In genomic region chr4:46028781-46029180, GRCm38 (mm10) we compare ENCODE assay signal across 8 mouse cellular contexts.
"Had no signal": no experiment of that assay in that cellular context is flagged by ENCODE, and none has a peak within 500 bp of the region (broad histone marks: within the 10 kb centered on the region; RNA-seq: fewer than 3 reads in every experiment).

No protein-coding gene starts in this region.

- DNase-seq: thymus, adult 2 months; thymus, postnatal 25 days had no signal

- H3K4me1 ChIP-seq: limb, embryonic 13.5 days; midbrain, embryonic 13.5 days had no signal

- H3K4me2 ChIP-seq: kidney, embryonic 15.5 days; limb, embryonic 13.5 days; liver, embryonic 12.5 days; lung, embryonic 15.5 days; midbrain, embryonic 13.5 days had no signal

- H3K36me3 ChIP-seq: kidney, embryonic 15.5 days; limb, embryonic 13.5 days; liver, embryonic 12.5 days; lung, embryonic 15.5 days had no signal

- H3K27ac ChIP-seq: kidney, embryonic 15.5 days; limb, embryonic 13.5 days; liver, embryonic 12.5 days; lung, embryonic 15.5 days; midbrain, embryonic 13.5 days; stomach, postnatal 0 days had no signal

- H3K4me3 ChIP-seq: kidney, embryonic 15.5 days; limb, embryonic 13.5 days; liver, embryonic 12.5 days; lung, embryonic 15.5 days; midbrain, embryonic 13.5 days had no signal

- H3K27me3 ChIP-seq: kidney, embryonic 15.5 days; lung, embryonic 15.5 days; midbrain, embryonic 13.5 days had no signal

- ATAC-seq: liver, embryonic 12.5 days; midbrain, embryonic 13.5 days had no signal

- H3K9me3 ChIP-seq: kidney, embryonic 15.5 days; limb, embryonic 13.5 days; liver, embryonic 12.5 days; lung, embryonic 15.5 days; midbrain, embryonic 13.5 days had no signal

- H3K9ac ChIP-seq: kidney, embryonic 15.5 days; limb, embryonic 13.5 days; liver, embryonic 12.5 days; lung, embryonic 15.5 days; midbrain, embryonic 13.5 days had no signal
